Mouse (Mus musculus): ENCODE results near the gene Taf1c. TPM values are rescaled to one million over a fixed set of nuclear protein-coding genes. Genes with fewer than 3 reads are reported as not detected.

Taf1c gene
- 10 to 100 TPM; 15.8 to 15.9 TPM for total RNA-seq (2021)

DNA sequence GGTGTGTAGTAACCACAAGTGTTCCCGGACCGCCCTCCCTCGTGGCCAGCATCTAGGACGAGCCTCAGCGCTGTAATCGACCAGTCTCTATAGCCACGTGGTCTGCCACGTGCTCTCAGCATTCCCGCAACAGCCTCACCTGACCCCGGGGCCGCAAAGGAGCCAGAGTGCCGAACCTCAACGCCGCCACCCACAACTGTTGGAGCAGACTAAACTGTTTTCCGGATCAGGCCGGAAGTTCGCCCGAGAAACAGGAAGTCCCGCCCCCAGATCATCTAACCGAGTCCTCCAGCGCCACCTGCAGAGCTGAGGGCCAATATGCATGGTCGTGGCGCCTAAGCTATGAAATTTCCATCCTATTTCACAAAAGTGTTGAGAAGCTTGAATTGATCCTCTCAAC lies at the start of gene Taf1c:
Gene Taf1c, minus strand, starts transcription at position 227 of the 400 bp plus-strand sequence.
- intact Hi-C loops (cut with DNase I): loop anchor here (10.0 kb wide), 1 partner anchor 160 kb away; the partner anchor contains the start of gene Necab2
- peak; percentile 96 for DNase-seq

DNA sequence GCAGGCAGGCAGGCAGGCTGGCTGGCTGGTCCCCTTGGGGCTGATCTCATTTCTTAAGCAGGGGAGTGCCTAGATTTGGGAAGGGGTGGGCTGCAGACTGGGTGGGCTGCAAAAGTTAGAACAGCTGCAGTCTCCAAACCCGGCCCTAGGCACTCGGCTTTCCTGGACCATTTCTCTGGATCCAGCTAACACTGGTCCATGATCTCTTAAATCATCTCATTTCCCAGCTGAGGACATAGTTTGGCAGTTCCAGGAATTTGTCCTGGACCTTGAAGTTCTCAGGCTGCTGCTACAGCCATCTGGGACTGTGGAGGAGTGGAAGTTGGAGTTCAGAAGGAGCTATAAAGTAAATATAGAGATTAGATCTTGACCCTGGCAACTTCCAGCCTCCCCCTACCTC lies 46.3 kb upstream of the Taf1c start:
- intact Hi-C loops (cut with DNase I): no loop called here

DNA sequence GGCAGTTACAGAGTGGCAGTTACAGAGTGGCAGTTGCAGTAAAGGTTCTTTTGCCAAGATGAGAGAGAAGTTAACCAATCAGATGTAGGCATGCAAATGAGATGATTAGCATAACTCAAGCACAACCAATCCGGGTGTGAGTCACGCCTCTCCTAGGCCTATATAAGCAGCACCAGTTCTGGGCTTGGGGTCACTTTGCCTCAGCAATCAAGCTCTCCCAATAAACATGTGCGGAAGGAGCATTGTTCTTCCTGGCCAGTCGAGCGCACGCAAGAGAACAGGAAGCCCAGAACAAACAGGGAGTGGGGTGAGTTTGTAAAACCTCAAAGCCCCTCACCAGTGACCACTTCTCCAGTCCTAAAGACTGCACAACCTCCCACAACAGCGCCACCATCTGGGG lies 41.8 kb upstream of the Taf1c start:
- intact Hi-C loops (cut with DNase I): no loop called here
- no peak for DNase-seq

More for the DNA sequence above, 46.3 kb upstream of the Taf1c start:
- DNase-seq: no peak

DNA sequence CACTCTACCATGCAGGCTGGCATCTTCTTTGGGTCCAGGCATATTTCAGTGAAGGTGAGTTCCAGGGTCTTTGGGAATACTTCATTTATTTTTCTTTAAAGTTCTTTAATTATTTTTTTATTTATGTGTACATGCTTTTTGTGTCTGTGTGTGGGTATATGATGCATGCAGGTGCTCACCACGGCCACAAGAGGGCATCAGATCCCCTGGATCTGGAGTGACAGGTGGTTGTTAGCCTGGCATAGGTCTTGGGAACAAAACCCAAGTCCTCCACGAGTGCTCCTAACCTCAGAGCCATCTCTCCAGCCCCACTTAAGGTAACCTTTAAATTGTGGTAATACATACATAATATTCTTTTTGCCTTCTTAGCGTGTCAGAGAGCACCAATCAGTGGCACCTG lies 41.2 kb upstream of the Taf1c start:
- intact Hi-C loops (cut with DNase I): no loop called here
- no peak for DNase-seq

DNA sequence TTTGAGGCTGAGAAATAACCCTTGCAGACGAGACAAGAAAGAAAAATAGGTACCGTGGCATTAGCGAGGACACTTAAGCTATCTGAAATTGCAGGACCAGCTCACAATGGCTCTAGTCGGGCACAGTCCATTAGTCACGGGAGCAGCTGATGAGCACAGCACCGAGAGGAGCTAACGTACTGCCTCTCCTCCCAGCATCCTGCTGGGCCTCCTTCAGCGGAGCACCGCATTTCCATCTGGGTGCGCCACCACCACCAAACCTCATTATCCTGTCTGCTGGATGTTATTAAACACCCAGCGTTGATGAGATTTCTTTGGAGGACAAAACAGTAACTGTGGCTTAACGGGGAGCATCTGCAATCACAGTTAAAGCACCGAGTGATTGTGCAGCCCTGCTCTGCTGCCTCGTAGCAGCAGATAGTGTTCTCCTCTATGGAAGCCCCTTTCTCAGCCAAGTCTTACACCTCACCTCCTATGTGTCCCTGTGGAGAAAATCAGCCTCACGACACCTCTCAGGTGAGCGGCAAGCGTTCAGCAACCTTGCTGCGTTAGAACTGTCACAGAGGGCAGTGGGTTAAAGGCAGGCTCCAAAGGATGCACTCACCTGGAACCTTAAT lies 40.1 kb upstream of the Taf1c start:
- no peak for DNase-seq
- intact Hi-C loops (cut with DNase I): no loop called here

DNA sequence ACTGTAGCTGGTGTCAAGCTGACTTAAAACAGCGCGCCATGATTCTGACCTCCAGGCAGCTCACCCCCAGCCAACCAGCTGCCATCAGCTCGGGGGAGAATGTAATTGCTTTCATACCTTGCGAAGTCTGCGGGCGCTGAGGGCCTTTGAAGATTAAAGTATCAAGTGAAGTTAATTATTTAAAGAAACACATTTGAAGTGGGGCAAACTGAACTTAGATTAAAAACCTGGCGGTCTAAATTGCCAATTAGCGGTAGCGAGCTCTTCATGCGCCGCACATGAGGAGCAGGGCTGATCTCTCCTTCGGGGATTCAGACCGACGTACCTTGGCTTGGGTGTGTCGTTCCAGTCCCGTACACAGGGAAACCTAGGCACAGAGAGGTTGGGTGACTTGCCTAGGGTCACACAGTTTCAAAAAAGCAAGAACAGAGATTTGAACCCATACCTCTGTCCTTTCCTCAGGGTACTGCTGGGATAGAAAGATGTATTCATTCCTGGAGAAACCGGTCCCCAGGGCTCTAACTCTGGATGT lies 39.5 kb upstream of the Taf1c start:
- intact Hi-C loops (cut with DNase I): no loop called here
- DNase-seq: no peak

DNA sequence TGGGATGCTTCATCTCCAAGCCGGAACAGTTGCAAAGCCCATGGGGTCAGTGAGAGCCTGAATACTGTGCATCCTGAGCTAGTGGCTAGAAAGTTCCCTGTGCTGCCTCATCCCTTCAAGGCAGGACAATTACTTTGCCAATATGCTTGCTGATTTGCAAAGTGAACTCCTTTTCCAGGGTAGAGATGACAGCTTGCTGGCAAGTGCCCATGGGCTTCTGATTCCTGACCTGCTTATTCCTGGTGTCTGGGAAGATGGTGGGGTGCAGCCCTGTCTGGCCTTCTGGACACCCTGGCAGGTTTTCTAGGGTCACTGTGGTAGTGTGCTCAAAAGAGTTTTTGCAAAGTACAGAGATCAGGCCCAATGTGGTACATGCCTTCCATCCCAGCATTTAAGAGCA lies 37.9 kb upstream of the Taf1c start:
- intact Hi-C loops (cut with DNase I): no loop called here
- DNase-seq: no peak

DNA sequence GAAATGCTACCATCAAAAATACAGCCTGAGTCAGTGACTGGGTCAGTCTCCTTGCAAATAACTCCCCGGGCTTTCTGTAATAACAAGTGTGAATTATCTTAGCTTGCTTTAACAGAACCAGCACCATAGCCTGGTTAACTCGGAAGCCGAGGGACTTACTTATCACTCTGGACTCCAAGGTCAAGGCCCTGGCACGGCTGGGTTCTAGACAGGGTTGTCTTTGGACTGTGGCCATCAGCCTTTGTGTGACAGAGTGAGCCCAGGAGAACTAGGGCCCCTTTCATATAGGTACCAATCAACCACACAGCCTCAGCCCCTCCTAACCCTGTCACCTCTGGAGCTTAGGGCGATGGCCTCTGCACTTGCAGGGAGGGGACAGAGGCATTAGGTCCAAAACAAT lies 36.0 kb upstream of the Taf1c start:
- intact Hi-C loops (cut with DNase I): no loop called here
- no peak for DNase-seq

DNA sequence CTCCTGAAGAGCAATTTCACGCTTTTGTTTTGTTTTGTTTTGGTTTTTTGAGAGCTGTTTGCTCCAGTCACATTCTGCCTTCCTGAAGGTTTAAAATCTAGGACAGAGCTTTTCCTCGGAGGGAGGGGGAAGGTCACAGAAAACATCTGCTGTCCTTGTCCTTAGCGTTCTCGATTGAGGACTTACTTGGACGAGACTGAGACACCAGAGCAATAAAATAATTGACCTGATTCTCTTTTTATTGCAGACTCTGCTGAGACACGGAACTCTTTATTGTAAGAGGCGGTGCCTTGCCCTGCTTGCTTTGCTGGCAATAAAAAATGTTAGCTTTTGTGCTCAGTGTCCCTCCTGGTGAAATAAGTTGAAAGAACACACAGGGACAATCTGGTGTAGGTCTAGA lies 34.8 kb upstream of the Taf1c start:
- intact Hi-C loops (cut with DNase I): no loop called here
- no peak for DNase-seq

DNA sequence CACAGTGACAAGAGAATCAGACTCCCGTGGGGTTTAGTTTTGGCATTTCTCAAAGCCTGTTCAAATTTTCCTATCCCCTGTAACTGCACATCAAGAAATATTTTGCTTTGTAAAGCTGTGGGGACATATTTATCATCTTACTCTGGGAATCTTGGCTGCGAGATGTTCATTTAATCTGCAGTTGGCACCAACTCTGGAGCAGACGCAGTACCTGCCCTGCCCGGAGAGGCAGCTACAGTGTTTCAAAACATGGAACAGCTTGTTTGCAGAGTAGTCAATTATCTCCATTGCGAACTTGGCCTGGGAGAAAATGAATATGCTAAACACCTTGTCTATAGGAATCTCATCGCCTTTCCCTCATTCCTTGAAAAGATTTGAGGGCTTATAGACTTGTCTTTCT lies 33.2 kb upstream of the Taf1c start:
- intact Hi-C loops (cut with DNase I): no loop called here
- peak; percentile 26 for DNase-seq

DNA sequence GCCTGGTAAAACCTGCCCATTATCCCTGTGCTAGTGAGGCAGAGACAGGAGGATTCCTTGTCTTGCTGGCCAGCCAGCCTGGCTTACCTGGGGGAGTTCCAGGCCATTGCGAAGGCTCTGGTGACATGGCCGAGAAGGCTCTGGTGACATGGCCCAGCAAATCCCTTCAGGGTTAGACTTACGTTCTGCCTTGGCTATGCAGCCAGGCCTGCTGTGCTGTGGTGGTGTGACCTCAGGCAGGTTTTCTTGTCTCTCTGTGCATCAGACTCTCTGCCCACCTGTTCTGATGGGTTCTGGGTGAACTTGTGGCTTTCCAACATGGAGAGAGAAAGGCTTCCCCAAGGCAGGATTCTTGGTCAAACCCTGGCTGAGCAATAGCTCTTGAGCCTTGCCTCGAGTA lies 32.4 kb upstream of the Taf1c start:
- DNase-seq: no peak
- intact Hi-C loops (cut with DNase I): no loop called here

DNA sequence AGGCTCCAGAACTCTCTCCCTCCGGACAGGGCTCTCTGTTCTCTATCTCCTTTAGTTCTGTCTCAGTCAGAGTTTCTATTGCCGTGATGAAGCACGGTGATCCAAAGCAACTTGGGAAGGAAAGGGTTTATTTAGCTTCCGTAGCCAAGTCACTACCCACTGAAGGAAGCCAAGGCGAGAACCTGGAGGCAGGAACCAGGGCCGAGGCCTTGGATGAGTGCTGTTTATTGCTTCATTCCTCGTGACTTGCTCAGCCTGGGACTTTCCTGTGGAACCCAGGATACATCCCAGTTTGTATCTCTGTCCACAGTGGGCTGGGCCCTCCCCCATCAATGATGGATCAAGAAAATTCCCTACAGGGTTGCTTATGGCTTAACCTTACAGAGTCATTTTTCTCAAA lies 31.7 kb upstream of the Taf1c start:
- intact Hi-C loops (cut with DNase I): no loop called here
- DNase-seq: no peak

DNA sequence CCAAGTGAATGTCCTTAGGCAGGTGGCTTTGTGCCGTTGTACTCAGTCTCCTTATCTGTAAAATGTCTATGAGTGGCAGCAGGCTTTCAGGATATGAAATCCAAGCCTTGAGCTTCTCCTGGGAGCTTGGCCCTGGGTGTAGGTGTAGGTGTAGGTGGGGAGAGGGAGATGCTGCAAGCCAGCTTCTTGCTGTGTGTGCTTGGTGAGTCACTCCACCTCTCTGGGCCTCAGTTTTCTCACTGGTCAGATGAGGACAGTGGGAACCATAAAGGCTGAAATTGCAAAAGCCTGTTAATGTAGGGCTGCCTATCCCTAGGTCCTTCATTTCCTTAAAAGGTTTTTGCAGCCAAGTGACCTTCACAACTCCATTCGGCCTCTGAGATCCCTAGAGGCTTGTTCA lies 30.9 kb upstream of the Taf1c start:
- intact Hi-C loops (cut with DNase I): no loop called here
- DNase-seq: no peak

DNA sequence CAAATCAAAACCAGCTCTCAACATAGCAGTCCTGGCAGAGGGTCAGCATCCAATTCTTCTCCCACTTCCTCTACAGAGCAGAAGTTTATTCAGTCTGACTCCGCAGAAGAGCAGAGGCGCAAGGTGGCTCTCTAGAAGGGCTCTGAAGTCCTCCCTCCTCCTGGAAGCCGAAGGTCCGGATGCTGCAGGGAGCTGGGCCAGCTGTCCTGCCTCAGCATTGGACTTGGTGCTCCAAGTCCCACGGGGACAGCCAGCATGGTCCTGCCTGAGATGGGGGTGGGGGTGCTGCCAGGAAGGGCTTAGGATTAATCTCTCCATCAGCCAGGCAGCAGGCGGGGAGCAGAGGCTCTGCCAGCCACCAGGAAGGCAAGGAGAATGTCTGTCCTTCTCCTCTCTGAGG lies 30.4 kb upstream of the Taf1c start, which contains the start of gene Kcng4:
Gene Kcng4, minus strand, starts transcription at position 303 of the 400 bp plus-strand sequence.
- peak; percentile 60 for DNase-seq
- intact Hi-C loops (cut with DNase I): no loop called here

DNA sequence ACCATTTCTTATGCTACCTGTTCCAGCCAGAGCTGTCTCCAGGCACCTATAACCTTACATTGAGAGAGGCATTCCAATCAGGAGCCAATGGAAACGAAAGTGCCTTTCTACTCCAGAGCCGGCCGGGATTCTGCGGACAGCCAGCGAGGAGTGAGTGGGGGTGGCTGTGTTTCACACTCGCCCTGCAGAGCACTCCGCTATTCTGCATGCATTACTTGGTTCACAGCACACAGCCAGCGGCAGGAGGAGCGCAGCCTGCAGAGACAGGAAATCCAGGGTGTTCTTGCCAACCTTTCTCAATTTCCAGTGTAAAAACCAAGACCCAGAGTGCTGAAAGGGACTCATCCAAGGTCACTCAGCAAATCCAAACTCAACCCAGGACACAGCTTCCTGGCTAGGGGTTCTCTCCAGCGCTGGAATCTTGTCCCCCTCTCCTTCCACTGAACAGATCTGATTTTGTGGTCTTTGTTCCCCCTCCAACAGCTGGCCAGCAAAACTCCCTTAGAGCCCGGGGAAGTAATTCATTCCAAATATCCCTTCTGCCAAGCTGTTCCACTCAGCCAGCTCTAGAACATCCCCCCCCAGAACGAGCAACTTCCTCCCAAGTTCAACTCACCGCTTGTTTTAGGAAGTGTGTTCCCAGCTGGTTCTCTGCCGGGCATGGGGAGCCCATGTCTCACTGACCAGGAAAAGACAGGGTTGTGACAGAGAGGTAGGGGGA lies 29.8 kb upstream of the Taf1c start:
- intact Hi-C loops (cut with DNase I): no loop called here
- DNase-seq: no peak

DNA sequence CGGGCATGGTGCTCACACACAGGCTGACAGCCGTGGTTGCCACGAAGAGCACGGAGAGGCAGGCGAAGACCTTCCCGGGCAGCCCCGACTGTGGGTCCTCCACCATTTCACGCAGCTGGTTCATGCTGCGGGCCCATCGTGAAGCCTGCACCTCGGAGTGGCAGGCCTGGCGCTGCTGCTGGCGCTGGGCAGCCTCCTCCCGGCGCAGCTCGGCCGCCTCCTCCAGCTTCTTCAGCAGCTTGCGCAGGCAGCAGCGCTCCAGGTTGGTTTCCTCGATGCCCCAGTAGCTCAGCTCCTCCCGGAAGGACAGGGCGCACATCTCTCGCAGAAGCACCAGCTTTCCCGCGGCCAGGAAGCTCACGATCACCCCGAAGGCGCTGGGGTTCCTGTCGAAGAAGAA lies 27.9 kb upstream of the Taf1c start:
- intact Hi-C loops (cut with DNase I): no loop called here
- DNase-seq: no peak

DNA sequence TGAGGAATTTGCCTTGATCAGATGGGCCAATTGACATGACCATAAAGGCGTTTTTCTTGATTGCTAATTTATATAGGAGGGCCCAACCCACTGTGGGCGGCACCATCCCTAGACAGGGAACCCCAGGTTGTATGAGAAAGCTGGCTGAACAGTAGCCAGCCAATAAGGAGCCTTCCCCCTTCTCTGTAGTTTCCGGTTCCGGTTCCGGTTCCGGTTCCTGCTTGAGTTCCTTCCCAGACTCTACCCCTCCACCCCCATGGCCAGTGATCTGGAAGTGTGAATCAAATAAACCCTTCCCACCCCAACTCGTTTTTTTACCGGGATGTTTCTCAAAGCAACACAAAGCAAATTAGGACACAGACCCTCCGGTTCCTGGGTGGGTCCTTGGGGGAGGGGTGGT lies 27.2 kb upstream of the Taf1c start:
- intact Hi-C loops (cut with DNase I): no loop called here

DNA sequence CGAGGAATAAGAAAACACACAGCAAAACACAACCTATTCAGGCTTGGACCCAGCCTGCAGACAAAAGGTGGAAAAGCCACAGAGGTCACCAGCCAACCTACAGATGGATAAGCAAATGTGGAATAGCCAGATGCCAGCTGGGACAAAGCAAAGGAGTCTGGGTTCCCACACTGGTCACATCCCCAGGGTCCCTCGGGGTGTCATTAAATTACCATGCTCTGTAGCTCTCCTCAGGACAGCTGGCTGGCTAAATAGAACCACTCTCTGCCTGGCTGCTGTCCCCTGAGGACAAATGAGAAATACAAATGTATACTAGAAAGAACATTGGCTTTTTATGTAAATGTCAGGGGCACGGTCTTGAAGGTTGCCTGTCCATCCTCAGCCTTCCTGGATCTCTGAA lies 25.8 kb upstream of the Taf1c start:
- DNase-seq: no peak
- intact Hi-C loops (cut with DNase I): no loop called here

More for the DNA sequence above, 27.2 kb upstream of the Taf1c start:
- DNase-seq: no peak

DNA sequence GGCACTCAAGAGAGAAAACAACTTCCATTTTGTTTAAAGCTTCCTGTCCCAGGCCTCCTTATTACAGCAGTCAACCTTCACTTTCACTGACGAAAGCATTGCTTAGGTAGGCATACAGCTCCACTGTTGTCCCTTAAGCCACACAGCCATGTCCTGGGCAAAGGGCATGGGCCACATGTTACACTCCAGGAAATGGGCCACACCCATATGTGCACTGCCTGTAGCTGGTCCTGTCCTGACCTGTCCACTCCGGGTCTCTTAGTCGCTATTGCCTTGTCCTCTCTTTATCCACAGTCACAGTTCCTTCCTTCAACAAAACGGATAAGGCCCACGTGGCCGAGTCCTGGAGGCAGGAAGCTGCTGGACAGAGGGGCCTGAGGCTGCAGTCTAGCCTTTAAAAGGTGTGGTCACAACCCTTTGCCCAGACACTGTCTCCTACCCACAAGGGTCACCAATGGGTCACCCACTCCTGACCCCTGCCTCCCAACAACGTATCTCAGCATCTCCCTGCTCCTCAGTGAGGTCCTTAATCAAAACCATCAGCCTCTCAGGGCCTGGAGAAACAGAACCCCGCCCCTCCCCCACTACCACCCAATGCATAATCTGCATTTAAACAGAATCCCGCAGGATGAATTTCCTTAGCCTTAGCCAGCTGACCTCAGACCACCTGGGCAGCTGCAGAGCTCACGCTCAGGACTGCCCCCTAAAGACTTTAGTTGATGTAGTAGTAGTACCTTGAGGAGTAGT lies 22.8 kb upstream of the Taf1c start:
- intact Hi-C loops (cut with DNase I): no loop called here

DNA sequence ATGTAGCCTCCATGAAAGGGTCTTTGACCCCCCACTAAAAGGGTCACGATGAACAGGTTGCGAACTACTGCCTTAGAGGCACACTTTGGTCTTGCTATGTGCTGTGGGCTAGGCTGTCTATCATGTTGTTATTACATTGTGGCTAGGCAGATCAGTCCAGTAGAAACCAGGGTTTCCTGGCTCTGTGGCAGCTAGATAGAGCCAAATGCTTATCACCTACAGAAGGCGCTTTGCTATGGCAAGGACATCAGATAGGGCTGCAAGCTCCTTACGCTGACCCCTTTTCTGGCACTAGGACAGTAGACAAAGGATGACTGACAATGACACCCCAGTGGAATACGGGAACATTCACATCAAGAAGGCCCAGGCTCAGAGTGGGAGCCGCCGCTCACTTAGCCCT lies 22.2 kb upstream of the Taf1c start:
- intact Hi-C loops (cut with DNase I): no loop called here
- no peak for DNase-seq

More for the DNA sequence above, 22.8 kb upstream of the Taf1c start:
- no peak for DNase-seq

DNA sequence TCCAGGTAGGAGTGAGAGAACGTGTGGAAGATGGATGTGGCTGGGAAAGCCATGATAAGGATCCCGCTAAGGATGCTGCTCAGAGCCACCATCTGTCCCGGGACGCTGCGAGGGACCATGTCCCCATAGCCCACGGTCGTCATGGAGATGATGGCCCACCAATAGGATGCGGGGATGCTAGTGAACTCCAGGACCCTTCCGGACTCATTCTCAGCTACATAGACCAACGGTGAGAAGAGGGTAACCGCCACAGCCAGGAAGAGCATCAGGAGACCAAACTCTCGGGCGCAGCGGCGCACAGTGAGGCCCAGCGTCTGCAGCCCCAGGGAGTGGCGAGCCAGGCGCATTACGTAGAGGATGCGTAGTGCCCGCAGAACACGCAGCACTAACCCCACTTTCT lies 20.8 kb upstream of the Taf1c start:
- no peak for DNase-seq
- intact Hi-C loops (cut with DNase I): no loop called here

DNA sequence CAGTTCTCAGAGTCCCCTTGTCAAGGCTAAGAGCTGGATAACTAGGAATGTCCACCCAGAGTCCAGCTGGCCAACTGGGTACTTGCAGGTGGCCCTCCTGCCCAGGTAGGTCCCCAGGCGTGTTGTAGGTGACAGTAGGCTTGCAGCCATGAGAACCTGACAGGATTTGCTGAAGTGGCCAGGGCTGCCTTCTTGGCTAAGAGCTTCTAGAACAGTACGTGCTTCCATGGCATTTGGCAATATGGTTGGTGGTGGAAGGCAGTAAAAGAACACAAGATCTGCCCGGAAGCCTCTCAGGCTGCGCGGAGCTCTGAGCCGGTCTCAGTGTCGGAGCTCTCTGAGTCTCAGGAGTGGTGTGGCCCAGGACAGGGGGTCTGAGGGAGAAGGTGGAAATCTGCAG lies 19.9 kb upstream of the Taf1c start:
- DNase-seq: no peak
- intact Hi-C loops (cut with DNase I): no loop called here
